Mouse (Mus musculus) heart, embryonic 11.5 days (tissue): ENCODE results near the gene Snx18. TPM values are rescaled to one million over a fixed set of nuclear protein-coding genes. Genes with fewer than 3 reads are reported as not detected.

Source experiments
- ATAC-seq: fragments of 200-750 bp; cut with Nextera tagmentation; replicated peaks from 2 replicates; pipeline ENCODE4 v1.8.0; 2017; ENCODE audit warnings: moderate library complexity; ENCODE audit not compliant: insufficient number of reproducible peaks, low FRiP score, low TSS enrichment
- H3K27ac ChIP-seq: fragments of 300-500 bp; sonication (generic); 2 replicates; pipeline ENCODE4 v1.5.1; 2014; ENCODE audit warnings: mild to moderate bottlenecking, low read depth, low read length
- H3K27me3 ChIP-seq: fragments of 300-500 bp; sonication (generic); 2 replicates; pipeline ENCODE4 v1.6.1; 2014; ENCODE audit warnings: mild to moderate bottlenecking, low read length, mixed read lengths; ENCODE audit not compliant: control insufficient read depth, insufficient read depth
- H3K36me3 ChIP-seq: fragments of 300-500 bp; sonication (generic); 2 replicates; pipeline ENCODE4 v1.6.1; 2014; ENCODE audit warnings: mild to moderate bottlenecking, low read length, moderate library complexity, mixed read lengths; ENCODE audit not compliant: control insufficient read depth, insufficient read depth
- H3K4me1 ChIP-seq: fragments of 300-500 bp; sonication (generic); 2 replicates; pipeline ENCODE4 v1.6.1; 2014; ENCODE audit warnings: low read length; ENCODE audit not compliant: control insufficient read depth, insufficient read depth
- H3K4me2 ChIP-seq: fragments of 300-500 bp; sonication (generic); 2 replicates; pipeline ENCODE4 v1.6.1; 2014; ENCODE audit warnings: mild to moderate bottlenecking, moderate library complexity
- H3K4me3 ChIP-seq: fragments of 300-500 bp; sonication (generic); 2 replicates; pipeline ENCODE4 v1.5.1; 2014; ENCODE audit warnings: low read depth, low read length
- H3K9ac ChIP-seq: fragments of 300-500 bp; sonication (generic); 2 replicates; pipeline ENCODE4 v1.6.1; 2014; ENCODE audit warnings: mild to moderate bottlenecking, low read depth, low read length, moderate library complexity
- H3K9me3 ChIP-seq: fragments of 300-500 bp; sonication (generic); replicated peaks from 2 replicates; pipeline ENCODE4 v1.6.1; 2016; ENCODE audit warnings: low read length; ENCODE audit not compliant: control insufficient read depth
- WGBS: fragments of 180-500 bp; shearing (Covaris S2); extraction: QIAGEN DNeasy Blood & Tissue Kit; methylation state at CpG from one replicate; pipeline ENCODE4 v1.1.7; 2014; ENCODE audit not compliant: insufficient replicate concordance; 5-methylcytosine and 5-hydroxymethylcytosine counted together
- polyA plus RNA-seq: library from polyadenylated mRNA; unstranded; fragments of >200 nt; fragmentation: Nextera tagmentation; extraction: Ambion mirVana; gene quantifications from 2 replicates; pipeline ENCODE4 v1.2.1, GENCODE M21; 2014

Snx18 gene
- polyA plus RNA-seq, 1 experiment from 2014 or later = 21.6 TPM

DNA sequence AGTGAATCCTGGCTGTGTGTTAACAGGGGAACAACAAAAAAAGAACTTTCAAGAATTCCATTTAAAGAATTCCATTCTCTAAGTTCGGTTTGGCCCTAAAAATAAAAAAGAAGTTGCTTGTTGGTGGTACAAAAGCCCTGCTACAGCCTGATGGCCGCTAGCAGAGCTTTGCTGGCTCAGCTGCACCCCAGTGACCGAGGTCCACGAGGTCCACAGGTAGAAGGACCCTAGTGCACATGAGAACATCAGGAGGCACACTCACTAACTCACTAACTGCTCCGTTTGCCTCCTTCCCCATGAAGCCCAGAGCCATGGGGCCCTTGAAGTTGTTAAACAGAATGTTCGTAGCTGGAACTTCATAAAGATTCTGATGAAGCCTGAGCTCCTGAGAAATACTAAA lies 14.0 kb downstream of the Snx18 start:
- no peaks in the 10 kb centered on the region for H3K27me3 ChIP-seq
- no peak for ATAC-seq
- H3K9me3 ChIP-seq = no peaks in the 10 kb centered on the region
- H3K27ac ChIP-seq = no peak overlapping the region
- peaks cover 36% of the 10 kb centered on the region for H3K4me1 ChIP-seq
- no peak overlapping the region for H3K4me2 ChIP-seq
- H3K36me3 ChIP-seq = 0 out of 2 replicates have a peak, but pooled peaks cover 2% of the 10 kb centered on the region
- no peak overlapping the region for H3K4me3 ChIP-seq
- WGBS = 73% methylated on average over 6 of the region's 6 CpGs
- H3K9ac ChIP-seq = no peak overlapping the region

DNA sequence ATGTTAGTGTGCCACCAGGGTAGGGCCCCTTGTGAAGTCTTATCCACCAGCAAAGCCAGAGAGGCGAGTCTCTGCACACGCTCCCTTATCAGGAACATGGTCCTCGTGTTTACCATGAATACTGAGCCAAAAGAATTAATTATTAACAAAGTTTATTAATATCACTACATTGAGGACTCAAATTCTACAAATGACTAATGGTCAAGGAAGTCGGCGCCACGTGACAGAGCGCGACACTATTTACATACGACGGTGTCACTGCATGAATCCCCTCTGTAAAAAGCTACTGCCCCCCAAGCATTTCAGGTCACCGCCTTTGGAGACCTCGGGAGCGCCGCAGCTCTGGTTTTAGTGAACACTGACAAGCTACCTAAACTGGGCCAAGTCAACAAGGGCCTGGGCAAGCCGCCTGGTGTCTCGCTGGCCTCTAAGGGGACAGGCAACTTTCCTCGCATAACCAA lies 15.5 kb downstream of the Snx18 start:
- no peak for ATAC-seq
- Histone ChIP-seq H3K27me3 (no peaks in the 10 kb centered on the region), H3K36me3 (0 out of 2 replicates have a peak, but pooled peaks cover 2% of the 10 kb centered on the region), H3K9me3 (no peaks in the 10 kb centered on the region), H3K4me3 (no peak overlapping the region), H3K9ac (no peak overlapping the region), H3K4me1 (peaks cover 38% of the 10 kb centered on the region), H3K4me2 (no peak overlapping the region), H3K27ac (no peak overlapping the region)
- WGBS = 85% methylated on average over 17 of the region's 17 CpGs

GRCm38 (mm10) chr13:113601831-113602604 lies 16.3 kb downstream of the Snx18 start:
- no peak overlapping the region for H3K27ac ChIP-seq
- H3K9me3 ChIP-seq = no peaks in the 10 kb centered on the region
- H3K4me1 ChIP-seq = peaks cover 47% of the 10 kb centered on the region
- H3K36me3 ChIP-seq = 0 out of 2 replicates have a peak, but pooled peaks cover 2% of the 10 kb centered on the region
- no peak overlapping the region for H3K4me2 ChIP-seq
- H3K9ac ChIP-seq = no peak overlapping the region
- WGBS = 90% methylated on average over 12 of the region's 12 CpGs
- no peaks in the 10 kb centered on the region for H3K27me3 ChIP-seq
- ATAC-seq = no peak
- no peak overlapping the region for H3K4me3 ChIP-seq

- WGBS = 82% methylated on average over 18 of the region's 18 CpGs
- H3K27ac ChIP-seq = no peak overlapping the region
- no peaks in the 10 kb centered on the region for H3K9me3 ChIP-seq
- 0 out of 2 replicates have a peak, but pooled peaks cover 2% of the 10 kb centered on the region for H3K36me3 ChIP-seq
- H3K27me3 ChIP-seq = no peaks in the 10 kb centered on the region
- H3K4me2 ChIP-seq = no peak overlapping the region
- peaks cover 52% of the 10 kb centered on the region for H3K4me1 ChIP-seq
- no peak for ATAC-seq
- no peak overlapping the region for H3K4me3 ChIP-seq
- H3K9ac ChIP-seq = no peak overlapping the region
Observed at GRCm38 (mm10) chr13:113600531-113601463, 17.6 kb downstream of the Snx18 start.

GRCm38 (mm10) chr13:113599701-113600530 lies 18.4 kb downstream of the Snx18 start:
- 88% methylated on average over 22 of the region's 22 CpGs for WGBS
- Histone ChIP-seq H3K9ac (no peak overlapping the region), H3K36me3 (0 out of 2 replicates have a peak, but pooled peaks cover 2% of the 10 kb centered on the region), H3K4me3 (no peak overlapping the region), H3K27ac (no peak overlapping the region), H3K9me3 (no peaks in the 10 kb centered on the region), H3K4me2 (no peak overlapping the region), H3K27me3 (no peaks in the 10 kb centered on the region), H3K4me1 (peaks cover 54% of the 10 kb centered on the region)
- ATAC-seq = no peak

DNA sequence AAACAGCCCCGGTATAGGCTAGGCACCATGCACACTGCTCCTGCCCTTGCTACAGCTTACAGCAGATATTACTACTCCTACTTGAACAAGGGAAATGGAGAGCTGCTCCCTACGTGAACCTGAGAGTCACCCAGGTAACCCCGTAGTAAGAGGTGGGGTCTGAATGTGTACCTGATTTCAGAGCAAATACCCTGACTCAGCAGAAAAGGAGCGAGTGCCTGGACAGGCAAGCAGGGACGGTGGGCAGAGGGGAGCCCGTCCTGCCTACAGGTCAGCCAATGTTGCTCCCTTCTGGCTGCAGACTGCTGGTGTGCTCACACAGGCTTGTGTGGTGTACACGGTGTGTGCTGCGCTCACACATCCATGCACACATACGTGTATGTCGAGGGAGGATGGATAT lies 20.7 kb downstream of the Snx18 start:
- peaks cover 34% of the 10 kb centered on the region for H3K4me1 ChIP-seq
- H3K36me3 ChIP-seq = 0 out of 2 replicates have a peak, but pooled peaks cover 2% of the 10 kb centered on the region
- 81% methylated on average over 10 of the region's 10 CpGs for WGBS
- no peak for ATAC-seq
- no peak overlapping the region; the same call in 1 of the 2 replicates for H3K27ac ChIP-seq
- H3K27me3 ChIP-seq = no peaks in the 10 kb centered on the region
- no peak overlapping the region for H3K4me2 ChIP-seq
- H3K9ac ChIP-seq = no peak overlapping the region
- H3K9me3 ChIP-seq = no peaks in the 10 kb centered on the region
- no peak overlapping the region for H3K4me3 ChIP-seq

DNA sequence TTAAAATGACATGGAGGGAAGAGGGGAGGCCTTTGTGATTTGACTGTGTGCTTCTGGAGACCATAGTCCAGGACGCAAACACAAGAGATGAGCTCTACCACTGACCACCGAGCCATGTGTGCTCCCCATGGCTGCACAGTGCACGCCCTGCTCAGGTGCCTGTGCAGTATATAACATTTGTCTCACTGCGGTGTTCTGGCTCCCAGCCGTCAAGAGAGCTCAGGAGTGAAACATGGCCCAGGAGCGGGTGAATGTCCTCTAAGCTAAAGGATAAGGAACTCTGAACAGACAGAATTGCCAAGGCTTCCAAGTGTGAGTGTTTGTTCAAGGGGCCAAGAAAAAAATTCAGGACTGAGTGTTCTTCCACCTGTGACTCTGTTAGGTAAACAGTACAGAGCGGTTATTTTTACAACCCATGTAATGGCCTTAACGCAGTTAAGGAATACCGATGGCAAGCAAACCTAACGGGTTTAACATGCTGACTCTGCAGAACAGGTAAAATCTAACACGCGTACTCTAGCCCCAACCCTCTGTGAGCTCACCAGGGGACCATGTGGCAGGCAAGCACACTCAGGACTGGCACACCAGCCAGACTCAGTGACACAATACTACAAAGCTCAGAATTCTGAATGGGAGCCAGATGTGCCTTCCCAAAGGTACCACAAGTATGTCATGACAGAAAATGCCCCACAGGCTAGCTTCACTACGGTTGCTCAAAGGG lies 21.4 kb downstream of the Snx18 start:
- H3K27ac ChIP-seq = no peak overlapping the region
- H3K4me3 ChIP-seq = no peak overlapping the region
- WGBS = 75% methylated on average over 13 of the region's 13 CpGs
- no peak for ATAC-seq
- H3K9me3 ChIP-seq = no peaks in the 10 kb centered on the region
- no peaks in the 10 kb centered on the region for H3K27me3 ChIP-seq
- H3K36me3 ChIP-seq = 0 out of 2 replicates have a peak, but pooled peaks cover 2% of the 10 kb centered on the region
- H3K4me1 ChIP-seq = peaks cover 32% of the 10 kb centered on the region
- H3K4me2 ChIP-seq = no peak overlapping the region
- H3K9ac ChIP-seq = no peak overlapping the region
